Mouse (Mus musculus): Measurements from ENCODE around the gene Kcnj4. TPM values are rescaled to one million over a fixed set of nuclear protein-coding genes. Genes with fewer than 3 reads are reported as not detected.

The Kcnj4 gene
- not detected in 2 replicates for polyA plus RNA-seq (2012; ENCODE audit: insufficient read depth, low replicate concordance)

DNA sequence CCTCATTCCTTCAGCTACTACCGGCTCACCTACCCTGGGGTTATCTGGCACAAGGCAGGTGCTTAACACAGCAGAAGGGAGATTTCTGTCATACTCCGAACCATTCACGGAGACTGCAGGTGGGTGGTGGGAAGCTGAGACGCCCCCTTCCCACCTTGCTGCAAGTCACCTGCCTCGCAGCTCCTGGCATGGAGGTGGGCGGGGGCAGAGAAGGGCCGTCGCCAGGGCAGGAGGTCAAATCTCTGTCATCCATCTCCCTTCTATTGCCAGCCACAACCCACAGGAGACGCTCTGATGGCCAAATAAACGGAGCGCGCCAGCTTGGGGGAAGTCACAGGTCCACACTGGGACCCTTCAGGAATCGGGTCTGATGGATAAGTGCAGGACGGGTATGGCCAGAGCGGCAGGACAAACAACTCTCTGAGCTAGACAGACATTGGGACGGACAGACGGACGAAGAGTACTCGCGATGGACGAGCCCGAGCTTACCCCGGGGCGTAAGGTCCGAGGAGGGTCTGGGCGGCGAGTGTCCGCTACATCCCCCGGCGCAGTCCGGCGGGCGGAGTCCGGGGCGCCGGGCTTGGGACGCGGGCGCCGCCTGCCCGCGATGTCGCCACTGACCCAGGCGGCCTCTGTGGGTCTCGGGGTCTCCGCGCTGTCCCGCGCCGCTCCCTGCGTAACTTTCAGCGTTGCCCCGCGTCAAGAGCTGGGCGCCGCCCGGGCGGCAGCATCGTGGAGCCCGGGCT, at the start of gene Kcnj4:
Gene Kcnj4, minus strand, starts transcription at position 535 of the 746 bp plus-strand sequence.
- peak within 1 kb of the TSS; percentile 79 for H3K4me3 ChIP-seq (replicated peaks)
- H3K4me1 ChIP-seq = peaks cover 20% of the 10 kb centered on the region
- peaks cover 5% of the 10 kb centered on the region; the same call in 1 of the 2 replicates for H3K9me3 ChIP-seq
- H3K36me3 ChIP-seq (replicated peaks; ENCODE audit: low read length) = no peaks in the 10 kb centered on the region
- no peak for TF ChIP-seq FLI1 (IDR thresholded peaks at IDR 0.05; ENCODE audit: low read length)
- TF ChIP-seq GATA1 (IDR thresholded peaks at IDR 0.05; ENCODE audit: borderline replicate concordance, low read length) = no peak
- H3K27me3 ChIP-seq (replicated peaks) = peaks cover 98% of the 10 kb centered on the region

GRCm38 (mm10) chr15:79552566-79552965, 47.5 kb upstream of the Kcnj4 start:
- Histone ChIP-seq H3K36me3 (replicated peaks; ENCODE audit: low read length) (no peaks in the 10 kb centered on the region), H3K9me3 (peaks cover 1% of the 10 kb centered on the region; the same call in 1 of the 2 replicates), H3K27me3 (replicated peaks) (peaks cover 23% of the 10 kb centered on the region), H3K4me3 (replicated peaks) (no peak overlapping the region), H3K4me1 (peaks cover 9% of the 10 kb centered on the region; the same call in 1 of the 2 replicates)
- TF ChIP-seq FLI1 (IDR thresholded peaks at IDR 0.05; ENCODE audit: low read length) (no peak), GATA1 (IDR thresholded peaks at IDR 0.05; ENCODE audit: borderline replicate concordance, low read length) (no peak)

- no peak for TF ChIP-seq FLI1 (IDR thresholded peaks at IDR 0.05; ENCODE audit: low read length)
- no peak for TF ChIP-seq GATA1 (IDR thresholded peaks at IDR 0.05; ENCODE audit: borderline replicate concordance, low read length)
- peaks cover 16% of the 10 kb centered on the region for H3K27me3 ChIP-seq (replicated peaks)
- H3K4me1 ChIP-seq = peaks cover 19% of the 10 kb centered on the region
- H3K36me3 ChIP-seq (replicated peaks; ENCODE audit: low read length) = peaks cover 23% of the 10 kb centered on the region
- H3K4me3 ChIP-seq (replicated peaks) = no peak overlapping the region
- peaks cover 8% of the 10 kb centered on the region; the same call in 1 of the 2 replicates for H3K9me3 ChIP-seq
Measured at GRCm38 (mm10) chr15:79548226-79548625, 43.2 kb upstream of the Kcnj4 start.

DNA sequence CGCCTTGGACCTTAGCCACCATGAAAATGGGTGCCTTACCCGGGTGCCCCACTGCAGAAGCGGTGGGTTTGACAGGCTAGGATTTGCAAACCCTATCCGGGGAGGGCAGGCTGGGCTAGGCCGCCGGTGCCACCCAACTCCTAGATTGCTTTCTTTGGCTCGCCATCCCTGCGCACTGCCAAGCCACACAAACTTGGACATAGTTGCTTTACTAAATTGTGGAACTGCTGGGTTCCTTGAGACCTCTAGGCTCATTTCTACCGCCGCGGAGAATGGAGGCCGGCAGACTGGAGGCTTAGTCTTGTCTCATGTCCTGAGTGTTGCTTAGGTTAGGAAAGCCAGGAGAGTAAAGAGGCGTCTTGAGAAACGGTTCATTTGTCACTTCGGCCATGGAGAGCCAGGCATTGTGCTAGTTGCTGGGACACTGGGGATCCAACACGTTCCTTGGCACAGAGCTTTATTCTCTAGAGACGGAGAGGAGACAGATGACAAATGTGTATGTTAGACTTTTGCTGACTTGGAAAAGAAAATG, 42.3 kb upstream of the Kcnj4 start:
- H3K4me3 ChIP-seq (replicated peaks) = peak overlapping the region; percentile 98
- peaks cover 14% of the 10 kb centered on the region for H3K27me3 ChIP-seq (replicated peaks)
- peaks cover 32% of the 10 kb centered on the region for H3K36me3 ChIP-seq (replicated peaks; ENCODE audit: low read length)
- TF ChIP-seq FLI1 (IDR thresholded peaks at IDR 0.05; ENCODE audit: low read length) = no peak
- no peak for TF ChIP-seq GATA1 (IDR thresholded peaks at IDR 0.05; ENCODE audit: borderline replicate concordance, low read length)
- peaks cover 8% of the 10 kb centered on the region; the same call in 1 of the 2 replicates for H3K9me3 ChIP-seq
- peaks cover 23% of the 10 kb centered on the region for H3K4me1 ChIP-seq

- H3K9me3 ChIP-seq = peaks cover 8% of the 10 kb centered on the region; the same call in 1 of the 2 replicates
- TF ChIP-seq FLI1 (IDR thresholded peaks at IDR 0.05; ENCODE audit: low read length) = no peak
- no peak for TF ChIP-seq GATA1 (IDR thresholded peaks at IDR 0.05; ENCODE audit: borderline replicate concordance, low read length)
- H3K27me3 ChIP-seq (replicated peaks) = peaks cover 11% of the 10 kb centered on the region
Measured at GRCm38 (mm10) chr15:79546410-79547288, 41.6 kb upstream of the Kcnj4 start, which contains the start of gene Ddx17. Ddx17 (minus strand) TSS chr15:79546741.

DNA sequence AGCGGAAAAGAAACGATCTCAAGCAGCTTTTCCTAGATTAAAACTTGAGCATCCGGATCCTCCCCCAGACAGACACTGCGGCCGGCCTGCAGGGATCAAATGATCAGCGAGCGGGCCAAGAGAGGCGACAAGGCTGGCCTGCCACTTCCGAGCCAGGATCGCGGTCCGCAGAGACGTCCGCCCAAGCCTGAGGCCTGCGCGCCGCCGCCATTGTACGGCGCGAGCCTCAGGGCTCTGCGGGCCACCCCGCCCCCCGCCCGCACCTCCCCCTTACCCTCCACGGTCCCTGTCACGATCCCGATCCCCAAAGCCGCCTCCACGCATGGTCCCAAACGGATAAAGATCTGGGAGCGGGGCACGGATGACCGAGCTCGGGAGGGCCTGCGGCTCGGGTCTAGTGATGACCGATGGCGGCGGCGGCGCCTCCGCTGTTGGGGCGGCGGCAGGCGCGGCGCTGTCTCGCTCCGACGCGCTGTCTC, 40.9 kb upstream of the Kcnj4 start:
- peak overlapping the region; percentile 98 for H3K4me3 ChIP-seq (replicated peaks)
- peaks cover 7% of the 10 kb centered on the region for H3K27me3 ChIP-seq (replicated peaks)
- H3K4me1 ChIP-seq = peaks cover 23% of the 10 kb centered on the region
- TF ChIP-seq GATA1 (IDR thresholded peaks at IDR 0.05; ENCODE audit: borderline replicate concordance, low read length) (no peak), FLI1 (IDR thresholded peaks at IDR 0.05; ENCODE audit: low read length) (no peak)
- peaks cover 45% of the 10 kb centered on the region for H3K36me3 ChIP-seq (replicated peaks; ENCODE audit: low read length)
- H3K9me3 ChIP-seq = peaks cover 8% of the 10 kb centered on the region; the same call in 1 of the 2 replicates

More at GRCm38 (mm10) chr15:79546410-79547288, 41.6 kb upstream of the Kcnj4 start, which contains the start of gene Ddx17:
- Histone ChIP-seq H3K36me3 (replicated peaks; ENCODE audit: low read length) (peaks cover 39% of the 10 kb centered on the region), H3K4me1 (peaks cover 23% of the 10 kb centered on the region), H3K4me3 (replicated peaks) (peak within 1 kb of the TSS; percentile 98)

GRCm38 (mm10) chr15:79545496-79545895, 40.5 kb upstream of the Kcnj4 start:
- Histone ChIP-seq H3K9me3 (peaks cover 8% of the 10 kb centered on the region; the same call in 1 of the 2 replicates), H3K4me1 (peaks cover 28% of the 10 kb centered on the region), H3K36me3 (replicated peaks; ENCODE audit: low read length) (peaks cover 50% of the 10 kb centered on the region)

DNA sequence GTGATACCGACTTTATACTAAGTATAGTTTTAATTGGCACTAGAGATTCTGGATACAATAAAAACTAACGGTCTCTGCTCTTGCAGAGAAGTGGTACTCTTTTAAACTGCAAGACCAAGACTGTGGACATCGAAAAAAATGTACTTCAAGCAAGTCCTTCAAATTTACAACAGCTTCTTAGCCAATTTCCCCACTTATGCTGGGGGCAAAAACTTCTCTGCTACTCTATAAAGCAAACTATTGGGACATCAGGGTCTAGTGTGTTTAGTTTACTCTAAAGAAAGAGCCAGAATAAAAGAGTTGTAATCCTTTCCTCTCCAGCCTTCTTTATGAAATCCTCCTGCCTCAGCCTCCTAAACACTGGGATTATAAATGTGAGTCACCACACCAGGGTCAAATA, 38.9 kb upstream of the Kcnj4 start:
- peaks cover 8% of the 10 kb centered on the region; the same call in 1 of the 2 replicates for H3K9me3 ChIP-seq
- peaks cover 65% of the 10 kb centered on the region for H3K36me3 ChIP-seq (replicated peaks; ENCODE audit: low read length)
- no peak overlapping the region for H3K4me3 ChIP-seq (replicated peaks)
- no peak for TF ChIP-seq GATA1 (IDR thresholded peaks at IDR 0.05; ENCODE audit: borderline replicate concordance, low read length)
- no peak for TF ChIP-seq FLI1 (IDR thresholded peaks at IDR 0.05; ENCODE audit: low read length)
- no peaks in the 10 kb centered on the region for H3K27me3 ChIP-seq (replicated peaks)
- H3K4me1 ChIP-seq = peaks cover 31% of the 10 kb centered on the region

More at GRCm38 (mm10) chr15:79545496-79545895, 40.5 kb upstream of the Kcnj4 start:
- H3K4me3 ChIP-seq (replicated peaks) = peak overlapping the region; percentile 98
- TF ChIP-seq GATA1 (IDR thresholded peaks at IDR 0.05; ENCODE audit: borderline replicate concordance, low read length) (no peak), FLI1 (IDR thresholded peaks at IDR 0.05; ENCODE audit: low read length) (no peak)
- peaks cover 4% of the 10 kb centered on the region for H3K27me3 ChIP-seq (replicated peaks)

GRCm38 (mm10) chr15:79533796-79534195, 28.8 kb upstream of the Kcnj4 start:
- peaks cover 100% of the 10 kb centered on the region for H3K36me3 ChIP-seq (replicated peaks; ENCODE audit: low read length)
- no peak overlapping the region for H3K4me3 ChIP-seq (replicated peaks)
- no peak for TF ChIP-seq GATA1 (IDR thresholded peaks at IDR 0.05; ENCODE audit: borderline replicate concordance, low read length)
- TF ChIP-seq FLI1 (IDR thresholded peaks at IDR 0.05; ENCODE audit: low read length) = no peak
- H3K4me1 ChIP-seq = peaks cover 17% of the 10 kb centered on the region
- H3K27me3 ChIP-seq (replicated peaks) = no peaks in the 10 kb centered on the region
- no peaks in the 10 kb centered on the region for H3K9me3 ChIP-seq
